18 mouse cellular contexts compared by ENCODE assay signal in the genomic region with DNA sequence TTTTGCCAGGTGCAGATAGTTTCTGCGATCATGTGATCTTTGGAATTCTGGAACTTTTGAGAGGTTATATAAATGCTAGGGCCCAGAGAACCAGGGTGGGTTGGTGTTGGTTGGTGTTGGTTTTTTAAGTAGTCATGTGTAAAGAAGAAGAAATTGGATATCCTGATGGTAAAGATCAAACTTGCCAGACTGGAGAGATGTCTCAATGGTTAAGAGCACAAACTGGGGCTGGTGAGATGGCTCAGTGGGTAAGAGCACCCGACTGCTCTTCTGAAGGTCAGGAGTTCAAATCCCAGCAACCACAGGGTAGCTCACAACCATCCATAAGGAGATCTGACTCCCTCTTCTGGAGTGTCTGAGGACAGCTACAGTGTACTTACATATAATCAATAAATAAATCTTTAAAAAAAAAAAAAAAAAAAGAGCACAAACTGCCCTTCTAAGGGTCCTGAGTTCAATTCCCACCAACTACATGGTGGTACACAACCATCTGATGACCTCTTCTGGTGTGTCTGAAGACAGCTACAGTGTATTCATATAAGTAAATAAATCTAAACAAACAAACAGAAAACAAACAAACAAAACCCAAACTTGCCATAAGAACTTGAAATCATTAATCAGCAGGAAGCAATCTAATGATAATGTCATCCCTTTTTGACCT. TPM values are rescaled to one million over a fixed set of nuclear protein-coding genes. Genes with fewer than 3 reads are reported as not detected.
"Had no signal": no experiment of that assay in that cellular context is flagged by ENCODE, and none has a peak within 500 bp of the region (broad histone marks: within the 10 kb centered on the region; RNA-seq: fewer than 3 reads in every experiment).

No protein-coding gene starts in this region.

RNA-seq across cellular contexts. Expression of a gene that starts 15.2 kb away (rescaled TPM):
- total RNA-seq: common myeloid progenitor, adult 5-6 weeks; forebrain, postnatal 0 days; gastrocnemius, adult 18-20 months; gastrocnemius, adult 8-10 months; gastrocnemius, postnatal 10 days; gastrocnemius, postnatal 14 days; gastrocnemius, postnatal 25 days; gastrocnemius, postnatal 36 days; gastrocnemius, postnatal 4 days; granulocyte monocyte progenitor cell, adult 5-6 weeks; heart, adult 18-20 months; heart, adult 2 months; heart, adult 8-10 months had no signal
- polyA plus RNA-seq: embryonic facial prominence, embryonic 11.5 days; embryonic facial prominence, embryonic 12.5 days; embryonic facial prominence, embryonic 14.5 days; erythroblast, embryonic 14.5 days; heart, embryonic 11.5 days had no signal
